Comparison of ENCODE assay signal across 35 mouse cellular contexts in the genomic region with DNA sequence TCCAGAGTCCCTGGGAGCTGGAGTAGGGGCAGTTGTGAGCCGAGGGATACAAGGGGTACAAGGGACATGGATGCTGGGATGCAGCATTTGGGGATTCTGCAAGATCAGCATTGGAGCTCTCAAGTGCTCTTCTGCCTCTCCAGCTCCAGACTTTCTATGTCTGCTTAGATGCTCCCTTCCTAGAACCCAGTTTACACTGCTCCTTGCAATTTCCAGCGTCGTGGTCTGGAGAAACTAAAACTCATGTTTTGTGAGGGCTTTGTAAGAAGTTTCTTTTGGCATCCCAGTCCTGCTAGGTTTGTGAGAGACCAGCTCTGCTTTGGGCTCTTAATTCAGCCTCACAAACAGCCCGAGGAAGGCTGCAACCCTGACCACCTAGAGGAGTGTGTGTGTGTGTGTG. TPM values are rescaled to one million over a fixed set of nuclear protein-coding genes. Genes with fewer than 3 reads are reported as not detected.
DNase-seq lines count a peak whose midpoint lies in the region; ATAC-seq and TF ChIP-seq lines count a peak whose summit lies in the region.
"Had no signal": no experiment of that assay in that cellular context is flagged by ENCODE, and none has a peak within 500 bp of the region (broad histone marks: within the 10 kb centered on the region; RNA-seq: fewer than 3 reads in every experiment).

No protein-coding gene starts in this region.

- TF ChIP-seq EP300 in lung, postnatal 0 days (IDR thresholded peaks at IDR 0.05): no peak

- H3K4me1 ChIP-seq in hindbrain, embryonic 10.5 days (replicated peaks): peaks cover 46% of the 10 kb centered on the region
- H3K4me1 ChIP-seq in hindbrain, postnatal 0 days (ENCODE audit: insufficient read depth, low read length): 0 out of 2 replicates have a peak, but pooled peaks cover 13% of the 10 kb centered on the region
- H3K4me1 ChIP-seq in neural tube, embryonic 15.5 days: peaks cover 33% of the 10 kb centered on the region
- H3K4me1 ChIP-seq in stomach, embryonic 14.5 days (ENCODE audit: control insufficient read depth, insufficient read depth, low read length): 0 out of 2 replicates have a peak, but pooled peaks cover 4% of the 10 kb centered on the region
- peaks cover 3% of the 10 kb centered on the region for H3K4me1 ChIP-seq in lung, postnatal 0 days (ENCODE audit: insufficient read depth, low read depth, low read length)

- DNase-seq in hindbrain, embryonic 10.5 days (ENCODE audit: low spot score): peak; percentile 29
- no peak for DNase-seq in hindbrain, postnatal 0 days (ENCODE audit: low spot score)
- DNase-seq in neural tube, embryonic 10.5 days (ENCODE audit: extremely low spot score, low spot score): peak; percentile 31
- DNase-seq in urinary bladder, postnatal 14 days (ENCODE audit: low spot score): no peak
- DNase-seq in lung, postnatal 0 days (ENCODE audit: low spot score): no peak
- DNase-seq: adrenal gland, postnatal 25 days; cerebellum, adult 11-12 months; cerebellum, adult 9-11 months; gastrocnemius, postnatal 25 days; heart, adult 11 months; heart, postnatal 36 days; kidney, adult 18-20 months; kidney, postnatal 36 days; lung, adult 2 months; lung, postnatal 14 days; retina, postnatal 1 day; right cerebral cortex, postnatal 14 days; thymus, adult 2 months; thymus, postnatal 36 days had no signal

- no peaks in the 10 kb centered on the region for H3K9me3 ChIP-seq in hindbrain, embryonic 10.5 days
- H3K9me3 ChIP-seq in hindbrain, postnatal 0 days (ENCODE audit: low read length): no peaks in the 10 kb centered on the region
- no peaks in the 10 kb centered on the region for H3K9me3 ChIP-seq in neural tube, embryonic 15.5 days (replicated peaks)
- no peaks in the 10 kb centered on the region for H3K9me3 ChIP-seq in stomach, embryonic 14.5 days (ENCODE audit: control insufficient read depth, low read depth, low read length)
- no peaks in the 10 kb centered on the region for H3K9me3 ChIP-seq in lung, postnatal 0 days (ENCODE audit: low read length)
- H3K9me3 ChIP-seq: forebrain, embryonic 12.5 days; hindbrain, embryonic 15.5 days; kidney, embryonic 15.5 days; limb, embryonic 15.5 days had no signal

- WGBS in hindbrain, embryonic 10.5 days: 4% methylated on average over 4 of the region's 4 CpGs
- 6% methylated on average over 4 of the region's 4 CpGs for WGBS in hindbrain, postnatal 0 days
- 0% methylated on average over 4 of the region's 4 CpGs for WGBS in neural tube, embryonic 15.5 days
- WGBS in stomach, embryonic 14.5 days: 9% methylated on average over 4 of the region's 4 CpGs
- 3% methylated on average over 4 of the region's 4 CpGs for WGBS in lung, postnatal 0 days

- no peak overlapping the region for H3K4me2 ChIP-seq in hindbrain, postnatal 0 days (ENCODE audit: low read depth, low read length)
- H3K4me2 ChIP-seq in neural tube, embryonic 15.5 days: no peak overlapping the region
- peak overlapping the region; percentile 76 for H3K4me2 ChIP-seq in stomach, embryonic 14.5 days (replicated peaks; ENCODE audit: low read depth, low read length)
- no peak overlapping the region for H3K4me2 ChIP-seq in lung, postnatal 0 days (replicated peaks; ENCODE audit: low read depth, low read length)
- H3K4me2 ChIP-seq: forebrain, embryonic 12.5 days; heart, embryonic 11.5 days; hindbrain, embryonic 15.5 days; kidney, embryonic 15.5 days; limb, embryonic 15.5 days had no signal

- no peaks in the 10 kb centered on the region for H3K36me3 ChIP-seq in hindbrain, embryonic 10.5 days
- H3K36me3 ChIP-seq in hindbrain, postnatal 0 days (ENCODE audit: insufficient read depth, low read length): no peaks in the 10 kb centered on the region
- H3K36me3 ChIP-seq in neural tube, embryonic 15.5 days: no peaks in the 10 kb centered on the region
- peaks cover 8% of the 10 kb centered on the region; the same call in 1 of the 2 replicates for H3K36me3 ChIP-seq in stomach, embryonic 14.5 days (ENCODE audit: control insufficient read depth, insufficient read depth, low read length)
- H3K36me3 ChIP-seq in lung, postnatal 0 days (ENCODE audit: insufficient read depth, low read length): no peaks in the 10 kb centered on the region
- H3K36me3 ChIP-seq: forebrain, embryonic 12.5 days; hindbrain, embryonic 15.5 days; kidney, embryonic 15.5 days; limb, embryonic 15.5 days had no signal

- no peak overlapping the region for H3K27ac ChIP-seq in hindbrain, embryonic 10.5 days
- no peak overlapping the region for H3K27ac ChIP-seq in hindbrain, postnatal 0 days
- no peak overlapping the region for H3K27ac ChIP-seq in neural tube, embryonic 15.5 days (replicated peaks)
- H3K27ac ChIP-seq in stomach, embryonic 14.5 days (ENCODE audit: low read length): peak overlapping the region; percentile 94
- H3K27ac ChIP-seq in lung, postnatal 0 days (ENCODE audit: low read length): no peak overlapping the region
- H3K27ac ChIP-seq: forebrain, embryonic 12.5 days; hindbrain, embryonic 15.5 days; kidney, embryonic 15.5 days; layer of hippocampus, adult 2 months; limb, embryonic 15.5 days; liver, embryonic 14.5 days had no signal

- no peak overlapping the region for H3K9ac ChIP-seq in hindbrain, postnatal 0 days (replicated peaks; ENCODE audit: low read length)
- H3K9ac ChIP-seq in neural tube, embryonic 15.5 days (replicated peaks): no peak overlapping the region
- H3K9ac ChIP-seq in stomach, embryonic 14.5 days (replicated peaks; ENCODE audit: low read depth, low read length): 0 out of 2 replicates have a peak overlapping the region, but pooled peaks have one; percentile 14
- no peak overlapping the region for H3K9ac ChIP-seq in lung, postnatal 0 days (replicated peaks; ENCODE audit: low read depth)
- H3K9ac ChIP-seq: forebrain, embryonic 12.5 days; hindbrain, embryonic 15.5 days; kidney, embryonic 15.5 days; limb, embryonic 15.5 days; liver, embryonic 14.5 days had no signal

- no peak overlapping the region for H3K4me3 ChIP-seq in hindbrain, embryonic 10.5 days
- H3K4me3 ChIP-seq in hindbrain, postnatal 0 days (ENCODE audit: low read length): no peak overlapping the region
- H3K4me3 ChIP-seq in neural tube, embryonic 15.5 days (replicated peaks): no peak overlapping the region
- H3K4me3 ChIP-seq in stomach, embryonic 14.5 days (ENCODE audit: low read depth, low read length): peak overlapping the region; percentile 72; the same call in 1 of the 2 replicates
- H3K4me3 ChIP-seq in lung, postnatal 0 days (ENCODE audit: low read depth, low read length): no peak overlapping the region
- H3K4me3 ChIP-seq: erythroblast, embryonic 14.5 days; forebrain, embryonic 12.5 days; hindbrain, embryonic 15.5 days; kidney, embryonic 15.5 days; layer of hippocampus, adult 2 months; limb, embryonic 15.5 days had no signal

- H3K27me3 ChIP-seq in hindbrain, embryonic 10.5 days (ENCODE audit: insufficient read depth, poor library complexity, severe bottlenecking): peaks cover 100% of the 10 kb centered on the region
- peaks cover 74% of the 10 kb centered on the region for H3K27me3 ChIP-seq in hindbrain, postnatal 0 days (ENCODE audit: insufficient read depth, low read length)
- peaks cover 87% of the 10 kb centered on the region for H3K27me3 ChIP-seq in neural tube, embryonic 15.5 days (replicated peaks)
- 0 out of 2 replicates have a peak, but pooled peaks cover 7% of the 10 kb centered on the region for H3K27me3 ChIP-seq in stomach, embryonic 14.5 days (ENCODE audit: control insufficient read depth, insufficient read depth, low read length)
- peaks cover 81% of the 10 kb centered on the region for H3K27me3 ChIP-seq in lung, postnatal 0 days (replicated peaks; ENCODE audit: insufficient read depth, low read length)

- TF ChIP-seq CTCF in hindbrain, postnatal 0 days (IDR thresholded peaks at IDR 0.05; ENCODE audit: low read depth): no peak
- TF ChIP-seq CTCF in lung, postnatal 0 days (IDR thresholded peaks at IDR 0.05): no peak

- no peak for ATAC-seq in hindbrain, postnatal 0 days
- no peak for ATAC-seq in neural tube, embryonic 15.5 days (ENCODE audit: low FRiP score)
- no peak for ATAC-seq in stomach, embryonic 14.5 days (ENCODE audit: insufficient number of reproducible peaks, insufficient read depth, low FRiP score, low read depth)
- ATAC-seq in lung, postnatal 0 days: no peak
- ATAC-seq: CD4-positive, CD25-positive, alpha-beta regulatory T cell, adult 4 months had no signal

RNA-seq across cellular contexts. Expression of a gene that starts 4.7 kb away (rescaled TPM):
- polyA plus RNA-seq in hindbrain, embryonic 10.5 days (2016; fragmentation: Nextera tagmentation; extraction: Ambion mirVana): 2.9 TPM in 2 replicates
- total RNA-seq in hindbrain, postnatal 0 days (2014; rRNA removed): not detected in 2 replicates
- not detected in 2 replicates for polyA plus RNA-seq in hindbrain, postnatal 0 days (2015; fragmentation: Nextera tagmentation; extraction: Ambion mirVana)
- polyA plus RNA-seq in neural tube, embryonic 15.5 days (2015; fragmentation: Nextera tagmentation; extraction: Ambion mirVana): 0.14 and 0.80 TPM in 2 replicates
- 128 and 141 TPM in 2 replicates for polyA plus RNA-seq in stomach, embryonic 14.5 days (2014; fragmentation: Nextera tagmentation; extraction: Ambion mirVana)
- not detected in 2 replicates for polyA plus RNA-seq in lung, postnatal 0 days (2015; fragmentation: Nextera tagmentation; extraction: Ambion mirVana)
- total RNA-seq: adrenal gland, adult 18-20 months; adrenal gland, postnatal 25 days; gastrocnemius, postnatal 25 days; heart, postnatal 36 days; layer of hippocampus, adult 2 months; layer of hippocampus, postnatal 14 days; left cerebral cortex, adult 8-10 months; left cerebral cortex, postnatal 36 days had no signal
- polyA plus RNA-seq: CD4-positive, CD25-positive, alpha-beta regulatory T cell, adult 4 months; erythroblast, embryonic 14.5 days; hindbrain, embryonic 15.5 days; neural tube, embryonic 14.5 days had no signal

RNA-seq across cellular contexts. Expression of a gene that starts 42.0 kb away (rescaled TPM):
- 7.6 and 9.6 TPM in 2 replicates for polyA plus RNA-seq in hindbrain, embryonic 10.5 days (2016; fragmentation: Nextera tagmentation; extraction: Ambion mirVana)
- total RNA-seq in hindbrain, postnatal 0 days (2014; rRNA removed): 16.3 and 30.8 TPM in 2 replicates
- polyA plus RNA-seq in hindbrain, postnatal 0 days (2015; fragmentation: Nextera tagmentation; extraction: Ambion mirVana): 13.0 and 13.5 TPM in 2 replicates
- polyA plus RNA-seq in neural tube, embryonic 15.5 days (2015; fragmentation: Nextera tagmentation; extraction: Ambion mirVana): 15.2 and 17.5 TPM in 2 replicates
- polyA plus RNA-seq in stomach, embryonic 14.5 days (2014; fragmentation: Nextera tagmentation; extraction: Ambion mirVana): 14.1 and 15.1 TPM in 2 replicates
- 6.2 and 6.3 TPM in 2 replicates for polyA plus RNA-seq in lung, postnatal 0 days (2015; fragmentation: Nextera tagmentation; extraction: Ambion mirVana)
- polyA plus RNA-seq: erythroblast, embryonic 14.5 days had no signal

Comparison
In these comparisons a context has a peak if more than half of its experiments do, and no peak if none do; other contexts are left out.
1. DNase-seq: peak in hindbrain, embryonic 10.5 days (single experiment) and neural tube, embryonic 10.5 days (single experiment); none in hindbrain, postnatal 0 days (single experiment), urinary bladder, postnatal 14 days (single experiment) and lung, postnatal 0 days (single experiment).
2. RNA of a gene that starts 4.7 kb away (polyA plus RNA-seq): 128 to 141 TPM in stomach, embryonic 14.5 days; 2.9 TPM in hindbrain, embryonic 10.5 days, 0.14 to 0.80 TPM in neural tube, embryonic 15.5 days, not detected in hindbrain, postnatal 0 days and not detected in lung, postnatal 0 days; every median in the first group is over 10 times any median in the second.